29 mouse cellular contexts compared by ENCODE assay signal in the genomic region with DNA sequence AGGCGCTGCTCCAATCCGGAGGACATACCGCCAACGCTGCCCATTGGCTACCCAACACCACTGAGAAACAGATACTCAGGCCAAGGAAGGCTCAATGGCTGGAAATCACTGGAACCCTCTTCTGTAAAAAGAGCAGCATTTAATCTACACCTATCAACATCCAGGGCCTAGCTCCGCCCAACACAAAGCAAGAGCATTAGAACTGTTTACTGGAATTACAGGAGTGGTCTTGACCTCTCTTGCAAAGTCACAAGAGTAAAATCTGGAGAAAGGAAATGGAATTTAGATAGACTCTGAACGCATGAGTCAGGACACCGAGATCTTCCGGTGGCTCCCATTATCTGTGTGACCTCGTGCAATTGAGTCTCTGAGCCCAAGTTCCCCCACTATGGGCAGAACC. TPM values are rescaled to one million over a fixed set of nuclear protein-coding genes. Genes with fewer than 3 reads are reported as not detected.
DNase-seq lines count a peak whose midpoint lies in the region; ATAC-seq and TF ChIP-seq lines count a peak whose summit lies in the region.
"Had no signal": no experiment of that assay in that cellular context is flagged by ENCODE, and none has a peak within 500 bp of the region (broad histone marks: within the 10 kb centered on the region; RNA-seq: fewer than 3 reads in every experiment).

No protein-coding gene starts in this region.

- TF ChIP-seq CTCF in stomach, postnatal 0 days (IDR thresholded peaks at IDR 0.05; ENCODE audit: low read depth) = no peak

- no peak for TF ChIP-seq EP300 in stomach, postnatal 0 days (optimal IDR thresholded peaks at IDR 0.05)

- 77% methylated on average over 9 of the region's 9 CpGs for WGBS in heart, embryonic 13.5 days
- WGBS in heart, embryonic 10.5 days = 72% methylated on average over 9 of the region's 9 CpGs
- 87% methylated on average over 9 of the region's 9 CpGs for WGBS in stomach, embryonic 15.5 days
- WGBS in stomach, postnatal 0 days = 81% methylated on average over 9 of the region's 9 CpGs
- WGBS in liver, embryonic 11.5 days = 72% methylated on average over 9 of the region's 9 CpGs
- 93% methylated on average over 9 of the region's 9 CpGs for WGBS in limb, embryonic 10.5 days

- no peaks in the 10 kb centered on the region for H3K9me3 ChIP-seq in heart, embryonic 13.5 days
- no peaks in the 10 kb centered on the region for H3K9me3 ChIP-seq in heart, embryonic 10.5 days
- H3K9me3 ChIP-seq in stomach, embryonic 15.5 days = no peaks in the 10 kb centered on the region
- H3K9me3 ChIP-seq in stomach, postnatal 0 days (ENCODE audit: control insufficient read depth, low read length) = no peaks in the 10 kb centered on the region
- no peaks in the 10 kb centered on the region for H3K9me3 ChIP-seq in liver, embryonic 11.5 days (ENCODE audit: control insufficient read depth, low read length)
- no peaks in the 10 kb centered on the region for H3K9me3 ChIP-seq in limb, embryonic 10.5 days (replicated peaks)
- H3K9me3 ChIP-seq: embryonic facial prominence, embryonic 12.5 days; forebrain, embryonic 10.5 days; forebrain, embryonic 15.5 days; hindbrain, embryonic 13.5 days; kidney, embryonic 15.5 days; megakaryocyte, embryonic 14.5 days; midbrain, embryonic 12.5 days; neural tube, embryonic 12.5 days had no signal

- peaks cover 51% of the 10 kb centered on the region for H3K4me1 ChIP-seq in heart, embryonic 13.5 days
- H3K4me1 ChIP-seq in heart, embryonic 10.5 days = peaks cover 36% of the 10 kb centered on the region
- peaks cover 26% of the 10 kb centered on the region for H3K4me1 ChIP-seq in stomach, embryonic 15.5 days
- H3K4me1 ChIP-seq in stomach, postnatal 0 days (replicated peaks; ENCODE audit: control insufficient read depth, insufficient read depth) = peaks cover 9% of the 10 kb centered on the region
- H3K4me1 ChIP-seq in liver, embryonic 11.5 days (replicated peaks; ENCODE audit: control insufficient read depth, insufficient read depth, low read length) = peaks cover 37% of the 10 kb centered on the region
- peaks cover 26% of the 10 kb centered on the region for H3K4me1 ChIP-seq in limb, embryonic 10.5 days

- peaks cover 48% of the 10 kb centered on the region for H3K36me3 ChIP-seq in heart, embryonic 13.5 days
- peaks cover 43% of the 10 kb centered on the region for H3K36me3 ChIP-seq in heart, embryonic 10.5 days
- H3K36me3 ChIP-seq in stomach, embryonic 15.5 days = peaks cover 18% of the 10 kb centered on the region
- H3K36me3 ChIP-seq in stomach, postnatal 0 days (ENCODE audit: control insufficient read depth, insufficient read depth, low read length) = peaks cover 7% of the 10 kb centered on the region; the same call in 1 of the 2 replicates
- H3K36me3 ChIP-seq in liver, embryonic 11.5 days (ENCODE audit: control insufficient read depth, insufficient read depth, low read length) = peaks cover 12% of the 10 kb centered on the region; the same call in 1 of the 2 replicates
- peaks cover 55% of the 10 kb centered on the region for H3K36me3 ChIP-seq in limb, embryonic 10.5 days
- H3K36me3 ChIP-seq: forebrain, embryonic 15.5 days; hindbrain, embryonic 13.5 days had no signal

- no peak for DNase-seq in heart, embryonic 10.5 days (ENCODE audit: low spot score)
- DNase-seq in stomach, postnatal 0 days (ENCODE audit: low spot score) = no peak
- no peak for DNase-seq in liver, embryonic 11.5 days (ENCODE audit: low spot score)
- no peak for DNase-seq in thymus, postnatal 36 days
- no peak for DNase-seq in limb, embryonic 10.5 days (ENCODE audit: low spot score)
- DNase-seq: adrenal gland, postnatal 14 days; cerebellum, adult 11-12 months; cerebellum, adult 9-11 months; embryo, embryonic 11 days; gastrocnemius, adult 2 months; gastrocnemius, postnatal 36 days; kidney, adult 11 months; kidney, postnatal 36 days; lung, postnatal 4 days; right cerebral cortex, adult 18-20 months; spleen, adult 18-20 months had no signal

- H3K27me3 ChIP-seq in heart, embryonic 13.5 days (replicated peaks) = no peaks in the 10 kb centered on the region
- peaks cover under 1% of the 10 kb centered on the region; the same call in 1 of the 2 replicates for H3K27me3 ChIP-seq in heart, embryonic 10.5 days (ENCODE audit: insufficient read depth, poor library complexity, severe bottlenecking)
- H3K27me3 ChIP-seq in stomach, embryonic 15.5 days (replicated peaks) = no peaks in the 10 kb centered on the region
- H3K27me3 ChIP-seq in stomach, postnatal 0 days (ENCODE audit: control insufficient read depth, insufficient read depth, low read length) = no peaks in the 10 kb centered on the region
- H3K27me3 ChIP-seq in liver, embryonic 11.5 days (replicated peaks; ENCODE audit: control insufficient read depth, insufficient read depth, low read length) = no peaks in the 10 kb centered on the region
- H3K27me3 ChIP-seq in limb, embryonic 10.5 days (ENCODE audit: low read depth, poor library complexity, severe bottlenecking) = no peaks in the 10 kb centered on the region
- H3K27me3 ChIP-seq: embryonic facial prominence, embryonic 12.5 days; forebrain, embryonic 15.5 days; neural tube, embryonic 12.5 days had no signal

- H3K4me2 ChIP-seq in heart, embryonic 13.5 days = peak overlapping the region; percentile 83; the same call in 1 of the 2 replicates
- 0 out of 2 replicates have a peak overlapping the region, but pooled peaks have one; percentile 65 for H3K4me2 ChIP-seq in stomach, embryonic 15.5 days
- no peak overlapping the region for H3K4me2 ChIP-seq in stomach, postnatal 0 days (replicated peaks; ENCODE audit: low read depth)
- 0 out of 2 replicates have a peak overlapping the region, but pooled peaks have one; percentile 5 for H3K4me2 ChIP-seq in liver, embryonic 11.5 days
- H3K4me2 ChIP-seq: forebrain, embryonic 15.5 days; hindbrain, embryonic 13.5 days; midbrain, embryonic 12.5 days; neural tube, embryonic 12.5 days had no signal

- no peak for ATAC-seq in heart, embryonic 13.5 days (ENCODE audit: extremely low read depth, insufficient number of reproducible peaks, low FRiP score, low TSS enrichment)
- ATAC-seq in stomach, embryonic 15.5 days (ENCODE audit: insufficient read depth, low FRiP score, low read depth) = no peak
- ATAC-seq in stomach, postnatal 0 days (ENCODE audit: low FRiP score, low TSS enrichment) = no peak
- ATAC-seq in liver, embryonic 11.5 days (replicated peaks; ENCODE audit: low FRiP score) = no peak
- ATAC-seq: CD4-positive, CD25-positive, alpha-beta regulatory T cell, adult 4 months; forebrain, embryonic 15.5 days had no signal

- H3K9ac ChIP-seq in heart, embryonic 13.5 days = no peak overlapping the region
- H3K9ac ChIP-seq in stomach, embryonic 15.5 days = no peak overlapping the region
- no peak overlapping the region for H3K9ac ChIP-seq in stomach, postnatal 0 days (ENCODE audit: low read length)
- no peak overlapping the region for H3K9ac ChIP-seq in liver, embryonic 11.5 days (ENCODE audit: low read depth, low read length)
- H3K9ac ChIP-seq: embryonic facial prominence, embryonic 12.5 days; forebrain, embryonic 15.5 days; hindbrain, embryonic 13.5 days; kidney, embryonic 15.5 days; midbrain, embryonic 12.5 days; neural tube, embryonic 12.5 days had no signal

- no peak overlapping the region for H3K27ac ChIP-seq in heart, embryonic 13.5 days (replicated peaks)
- H3K27ac ChIP-seq in heart, embryonic 10.5 days = no peak overlapping the region
- no peak overlapping the region for H3K27ac ChIP-seq in stomach, embryonic 15.5 days
- no peak overlapping the region for H3K27ac ChIP-seq in stomach, postnatal 0 days (replicated peaks)
- H3K27ac ChIP-seq in liver, embryonic 11.5 days (ENCODE audit: low read depth, low read length) = no peak overlapping the region
- H3K27ac ChIP-seq in limb, embryonic 10.5 days = no peak overlapping the region
- H3K27ac ChIP-seq: embryonic facial prominence, embryonic 12.5 days; forebrain, embryonic 10.5 days; forebrain, embryonic 15.5 days; gastrocnemius, adult 2 months; hindbrain, embryonic 13.5 days; kidney, embryonic 15.5 days; layer of hippocampus, adult 2 months; left cerebral cortex, adult 2 months; midbrain, embryonic 12.5 days; neural tube, embryonic 12.5 days had no signal

- no peak overlapping the region for H3K4me3 ChIP-seq in heart, embryonic 13.5 days
- no peak overlapping the region for H3K4me3 ChIP-seq in heart, embryonic 10.5 days
- H3K4me3 ChIP-seq in stomach, embryonic 15.5 days (replicated peaks) = no peak overlapping the region
- no peak overlapping the region for H3K4me3 ChIP-seq in stomach, postnatal 0 days (ENCODE audit: low read depth, low read length)
- no peak overlapping the region for H3K4me3 ChIP-seq in liver, embryonic 11.5 days (ENCODE audit: low read depth, low read length)
- no peak overlapping the region for H3K4me3 ChIP-seq in limb, embryonic 10.5 days
- H3K4me3 ChIP-seq: embryonic facial prominence, embryonic 12.5 days; forebrain, embryonic 15.5 days; gastrocnemius, adult 2 months; hindbrain, embryonic 13.5 days; kidney, embryonic 15.5 days; layer of hippocampus, adult 2 months; left cerebral cortex, adult 2 months; megakaryocyte, embryonic 14.5 days; midbrain, embryonic 12.5 days; neural tube, embryonic 12.5 days had no signal

RNA-seq across cellular contexts. Expression of a gene that starts 3.1 kb away (rescaled TPM):
- 157 and 158 TPM in 2 replicates for polyA plus RNA-seq in heart, embryonic 13.5 days (2015; fragmentation: Nextera tagmentation; extraction: Ambion mirVana)
- polyA plus RNA-seq in heart, embryonic 10.5 days (2016; fragmentation: Nextera tagmentation; extraction: Ambion mirVana) = 154 and 166 TPM in 2 replicates
- polyA plus RNA-seq in stomach, embryonic 15.5 days (2015; fragmentation: Nextera tagmentation; extraction: Ambion mirVana) = 146 and 159 TPM in 2 replicates
- polyA plus RNA-seq in stomach, postnatal 0 days (2015; fragmentation: Nextera tagmentation; extraction: Ambion mirVana) = 61.1 and 64.9 TPM in 2 replicates
- polyA plus RNA-seq in liver, embryonic 11.5 days (2014; fragmentation: Nextera tagmentation; extraction: Ambion mirVana) = 76.1 and 79.6 TPM in 2 replicates
- polyA plus RNA-seq in limb, embryonic 10.5 days (2016; fragmentation: Nextera tagmentation; extraction: Ambion mirVana) = 96.8 and 116 TPM in 2 replicates
